Mouse (Mus musculus) hindbrain, postnatal 0 days (tissue): ENCODE data around the gene Ergic1. TPM values are rescaled to one million over a fixed set of nuclear protein-coding genes. Genes with fewer than 3 reads are reported as not detected.

Source experiments
- ATAC-seq: fragments of 200-750 bp; cut with Nextera tagmentation; 2 replicates; pipeline ENCODE4 v1.8.0; 2017; ENCODE audit warnings: mild to moderate bottlenecking, moderate TSS enrichment, moderate library complexity
- DNase-seq: peaks from one replicate; pipeline ENCODE4 v3.0.0-alpha.2; 2015; ENCODE audit warnings: low spot score
- H3K27ac ChIP-seq: fragments of 300-500 bp; sonication (generic); 2 replicates; pipeline ENCODE4 v1.5.1; 2014; ENCODE audit warnings: mild to moderate bottlenecking
- H3K27me3 ChIP-seq: fragments of 300-500 bp; sonication (generic); 2 replicates; pipeline ENCODE4 v1.6.1; 2014; ENCODE audit warnings: low read length, mixed read lengths; ENCODE audit not compliant: insufficient read depth
- H3K36me3 ChIP-seq: fragments of 300-500 bp; sonication (generic); 2 replicates; pipeline ENCODE4 v1.6.1; 2014; ENCODE audit warnings: low read length, mixed read lengths; ENCODE audit not compliant: insufficient read depth
- H3K4me1 ChIP-seq: fragments of 300-500 bp; sonication (generic); 2 replicates; pipeline ENCODE4 v1.6.1; 2014; ENCODE audit warnings: antibody characterized with exemption, low read length, mixed read lengths; ENCODE audit not compliant: insufficient read depth
- H3K4me2 ChIP-seq: fragments of 300-500 bp; sonication (generic); 2 replicates; pipeline ENCODE4 v1.6.1; 2014; ENCODE audit warnings: low read depth, mild to moderate bottlenecking, low read length, moderate library complexity, mixed read lengths
- H3K4me3 ChIP-seq: fragments of 300-500 bp; sonication (generic); 2 replicates; pipeline ENCODE4 v1.5.1; 2014; ENCODE audit warnings: low read length
- H3K9ac ChIP-seq: fragments of 300-500 bp; sonication (generic); replicated peaks from 2 replicates; pipeline ENCODE4 v1.6.1; 2014; ENCODE audit warnings: mild to moderate bottlenecking, low read length, moderate library complexity, mixed read lengths
- H3K9me3 ChIP-seq: fragments of 300-500 bp; sonication (generic); 2 replicates; pipeline ENCODE4 v1.6.1; 2016; ENCODE audit warnings: low read length, mixed read lengths
- CTCF ChIP-seq: IDR thresholded peaks from 2 replicates; pipeline ENCODE4 v1.5.1; 2016; ENCODE audit warnings: antibody characterized with exemption, control low read depth, low read depth
- WGBS: fragments of 180-500 bp; shearing (Covaris S2); extraction: QIAGEN DNeasy Blood & Tissue Kit; methylation state at CpG from one replicate; pipeline ENCODE4 v1.1.7; 2014; 5-methylcytosine and 5-hydroxymethylcytosine counted together
- polyA plus RNA-seq: library from polyadenylated mRNA; unstranded; fragments of >200 nt; fragmentation: Nextera tagmentation; extraction: Ambion mirVana; gene quantifications from 2 replicates; pipeline ENCODE4 v1.2.1, GENCODE M21; 2015
- total RNA-seq: library from RNA; depleted of rRNA; stranded (reverse); fragments of >200 nt; gene quantifications from 2 replicates; pipeline ENCODE4 v1.2.3, GENCODE M21; 2014

Gene Ergic1
- total and polyA plus RNA-seq, 2 experiments from 2014 or later, result 93.5 to 250 TPM

GRCm38 (mm10) chr17:26609820-26610219 lies 48.5 kb downstream of the Ergic1 start:
- WGBS, result 71% methylated on average over 8 of the region's 8 CpGs
- H3K9ac ChIP-seq, result no peak overlapping the region
- no peak overlapping the region for H3K4me3 ChIP-seq
- no peaks in the 10 kb centered on the region for H3K4me1 ChIP-seq
- no peaks in the 10 kb centered on the region for H3K27me3 ChIP-seq
- H3K4me2 ChIP-seq, result no peak overlapping the region
- H3K36me3 ChIP-seq, result 0 out of 2 replicates have a peak, but pooled peaks cover 26% of the 10 kb centered on the region
- no peak overlapping the region for H3K27ac ChIP-seq
- ATAC-seq, result no peak
- TF ChIP-seq CTCF, result no peak
- no peak for DNase-seq
- no peaks in the 10 kb centered on the region for H3K9me3 ChIP-seq

- no peak overlapping the region for H3K27ac ChIP-seq
These were observed 50.0 kb downstream of the Ergic1 start for GRCm38 (mm10) chr17:26611328-26611727.

GRCm38 (mm10) chr17:26611918-26612317 lies 50.6 kb downstream of the Ergic1 start:
- DNase-seq, result no peak
- no peaks in the 10 kb centered on the region for H3K9me3 ChIP-seq
- H3K4me1 ChIP-seq, result no peaks in the 10 kb centered on the region
- no peak overlapping the region for H3K4me3 ChIP-seq
- ATAC-seq, result no peak
- H3K27ac ChIP-seq, result 0 out of 2 replicates have a peak overlapping the region, but pooled peaks have one; percentile 8
- no peak overlapping the region for H3K4me2 ChIP-seq
- no peak for TF ChIP-seq CTCF
- peaks cover 35% of the 10 kb centered on the region for H3K36me3 ChIP-seq
- H3K9ac ChIP-seq, result no peak overlapping the region
- no peaks in the 10 kb centered on the region for H3K27me3 ChIP-seq
- WGBS, result 59% methylated on average over 4 of the region's 4 CpGs

More at GRCm38 (mm10) chr17:26611328-26611727, 50.0 kb downstream of the Ergic1 start:
- TF ChIP-seq CTCF, result no peak
- H3K4me2 ChIP-seq, result no peak overlapping the region
- H3K27me3 ChIP-seq, result no peaks in the 10 kb centered on the region
- 61% methylated on average over 7 of the region's 7 CpGs for WGBS
- peaks cover 30% of the 10 kb centered on the region; the same call in 1 of the 2 replicates for H3K36me3 ChIP-seq
- no peak overlapping the region for H3K9ac ChIP-seq
- no peaks in the 10 kb centered on the region for H3K4me1 ChIP-seq
- ATAC-seq, result 0 out of 2 replicates have a peak, but pooled peaks have one; percentile 58
- H3K4me3 ChIP-seq, result no peak overlapping the region
- peak; percentile 36 for DNase-seq
- H3K9me3 ChIP-seq, result no peaks in the 10 kb centered on the region

GRCm38 (mm10) chr17:26614286-26614685 lies 53.0 kb downstream of the Ergic1 start:
- Histone ChIP-seq H3K27ac (no peak overlapping the region), H3K36me3 (peaks cover 36% of the 10 kb centered on the region), H3K9ac (no peak overlapping the region), H3K27me3 (no peaks in the 10 kb centered on the region), H3K4me2 (no peak overlapping the region), H3K9me3 (no peaks in the 10 kb centered on the region), H3K4me1 (no peaks in the 10 kb centered on the region), H3K4me3 (no peak overlapping the region)
- ATAC-seq (no peak), DNase-seq (no peak)
- WGBS, result 81% methylated on average over 6 of the region's 6 CpGs
- no peak for TF ChIP-seq CTCF

- Histone ChIP-seq H3K9ac (no peak overlapping the region), H3K27ac (no peak overlapping the region), H3K9me3 (no peaks in the 10 kb centered on the region), H3K4me2 (no peak overlapping the region), H3K4me1 (no peaks in the 10 kb centered on the region), H3K27me3 (no peaks in the 10 kb centered on the region), H3K36me3 (peaks cover 36% of the 10 kb centered on the region), H3K4me3 (no peak overlapping the region)
- no peak for ATAC-seq
- TF ChIP-seq CTCF, result no peak
- 86% methylated on average over 9 of the region's 9 CpGs for WGBS
- DNase-seq, result no peak
These were observed 53.6 kb downstream of the Ergic1 start for GRCm38 (mm10) chr17:26614708-26615486.

GRCm38 (mm10) chr17:26616696-26617095 lies 55.4 kb downstream of the Ergic1 start:
- 89% methylated on average over 2 of the region's 2 CpGs for WGBS
- no peaks in the 10 kb centered on the region for H3K9me3 ChIP-seq
- H3K36me3 ChIP-seq, result peaks cover 29% of the 10 kb centered on the region
- H3K4me2 ChIP-seq, result no peak overlapping the region
- TF ChIP-seq CTCF, result no peak
- DNase-seq (no peak), ATAC-seq (no peak)
- H3K9ac ChIP-seq, result no peak overlapping the region
- no peaks in the 10 kb centered on the region for H3K27me3 ChIP-seq
- no peak overlapping the region for H3K27ac ChIP-seq
- H3K4me3 ChIP-seq, result no peak overlapping the region
- H3K4me1 ChIP-seq, result no peaks in the 10 kb centered on the region

- Histone ChIP-seq H3K4me3 (no peak overlapping the region), H3K27me3 (no peaks in the 10 kb centered on the region), H3K36me3 (peaks cover 26% of the 10 kb centered on the region), H3K4me1 (no peaks in the 10 kb centered on the region), H3K9ac (no peak overlapping the region), H3K27ac (no peak overlapping the region), H3K4me2 (no peak overlapping the region), H3K9me3 (no peaks in the 10 kb centered on the region)
- no peak for TF ChIP-seq CTCF
- DNase-seq (no peak), ATAC-seq (no peak)
- 93% methylated on average over 5 of the region's 5 CpGs for WGBS
These were observed 57.2 kb downstream of the Ergic1 start for GRCm38 (mm10) chr17:26618498-26618897.
